In genomic region chr15:59201894-59202670, GRCm38 (mm10) we compare ENCODE assay signal across 9 mouse cellular contexts.
DNase-seq lines count a peak whose midpoint lies in the region; ATAC-seq lines count a peak whose summit lies in the region.
"Had no signal": no experiment of that assay in that cellular context is flagged by ENCODE, and none has a peak within 500 bp of the region (broad histone marks: within the 10 kb centered on the region; RNA-seq: fewer than 3 reads in every experiment).

No protein-coding gene starts in this region.

- no peak for ATAC-seq in monocyte, adult 5-6 weeks (replicated peaks; ENCODE audit: insufficient number of reproducible peaks, low FRiP score, low TSS enrichment, poor library complexity, severe bottlenecking)
- no peak for ATAC-seq in erythroid progenitor cell, adult 5-6 weeks (replicated peaks; ENCODE audit: low FRiP score, poor library complexity, severe bottlenecking)

- DNase-seq in kidney, postnatal 10 days, result peak; percentile 34
- no peak for DNase-seq in kidney, adult 18-20 months
- peak; percentile 16 to 37 for DNase-seq in monocyte, adult 2 months (ENCODE audit: low read depth in 1 of 2, low spot score in 2 of 2)
- peak; percentile 57 to 75 for DNase-seq in heart, adult 9 months (ENCODE audit: low spot score in 2 of 2)
- peak; percentile 42 for DNase-seq in skeletal muscle tissue, adult 2 months (ENCODE audit: low read depth, low spot score)
- no peak for DNase-seq in cerebellum, adult 11 months
- DNase-seq: adrenal gland, adult 2 months had no signal

Comparison
In these comparisons a context has a peak if more than half of its experiments do, and no peak if none do; other contexts are left out.
1. DNase-seq: peak in kidney, postnatal 10 days (single experiment), monocyte, adult 2 months (2 of 2), heart, adult 9 months (2 of 2) and skeletal muscle tissue, adult 2 months (single experiment); none in kidney, adult 18-20 months (single experiment) and cerebellum, adult 11 months (single experiment).